Mouse (Mus musculus) CD4-positive, CD25-positive, alpha-beta regulatory T cell (primary cell): Measurements from ENCODE around the gene Thy1. TPM values are rescaled to one million over a fixed set of nuclear protein-coding genes. Genes with fewer than 3 reads are reported as not detected.

Experiments used
- polyA plus RNA-seq: library from polyadenylated mRNA; unstranded; fragments of 100-300 nt; shearing (Covaris generic); gene quantifications from one replicate; pipeline ENCODE4 v1.2.1, GENCODE M21; 2017

Gene Thy1
- polyA plus RNA-seq = 116 TPM

DNA sequence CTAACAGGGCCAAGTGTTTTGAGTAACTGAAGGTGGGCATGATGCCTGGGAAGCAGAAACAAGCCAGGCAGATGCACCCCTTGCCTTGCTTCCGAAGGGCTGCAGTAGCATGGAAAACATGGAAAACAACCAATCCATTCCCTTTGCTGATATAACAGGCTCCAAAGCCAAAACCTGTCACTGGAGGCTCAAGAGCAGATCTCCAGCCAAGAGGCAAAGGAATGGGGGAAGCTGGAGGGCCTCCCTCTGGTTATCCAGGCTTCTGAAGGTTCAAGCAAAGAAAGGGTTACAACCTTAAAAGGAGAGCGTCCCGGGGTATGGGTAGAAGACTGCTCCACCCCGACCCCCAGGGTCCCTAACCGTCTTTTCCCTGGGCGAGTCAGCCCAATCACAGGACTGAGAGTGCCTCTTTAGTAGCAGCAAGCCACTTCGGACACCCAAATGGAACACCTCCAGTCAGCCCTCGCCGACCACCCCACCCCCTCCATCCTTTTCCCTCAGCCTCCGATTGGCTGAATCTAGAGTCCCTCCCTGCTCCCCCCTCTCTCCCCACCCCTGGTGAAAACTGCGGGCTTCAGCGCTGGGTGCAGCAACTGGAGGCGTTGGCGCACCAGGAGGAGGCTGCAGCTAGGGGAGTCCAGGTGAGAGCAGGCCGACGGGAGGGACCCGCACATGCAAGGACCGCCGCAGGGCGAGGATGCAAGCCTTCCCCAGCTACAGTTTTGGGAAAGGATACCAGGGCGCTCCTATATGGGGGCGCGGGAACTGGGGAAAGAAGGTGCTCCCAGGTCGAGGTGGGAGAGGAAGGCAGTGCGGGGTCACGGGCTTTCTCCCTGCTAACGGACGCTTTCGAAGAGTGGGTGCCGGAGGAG, at the start of gene Thy1:
Thy1 (plus strand) TSS at position 549 of the 872 bp plus-strand sequence.

DNA sequence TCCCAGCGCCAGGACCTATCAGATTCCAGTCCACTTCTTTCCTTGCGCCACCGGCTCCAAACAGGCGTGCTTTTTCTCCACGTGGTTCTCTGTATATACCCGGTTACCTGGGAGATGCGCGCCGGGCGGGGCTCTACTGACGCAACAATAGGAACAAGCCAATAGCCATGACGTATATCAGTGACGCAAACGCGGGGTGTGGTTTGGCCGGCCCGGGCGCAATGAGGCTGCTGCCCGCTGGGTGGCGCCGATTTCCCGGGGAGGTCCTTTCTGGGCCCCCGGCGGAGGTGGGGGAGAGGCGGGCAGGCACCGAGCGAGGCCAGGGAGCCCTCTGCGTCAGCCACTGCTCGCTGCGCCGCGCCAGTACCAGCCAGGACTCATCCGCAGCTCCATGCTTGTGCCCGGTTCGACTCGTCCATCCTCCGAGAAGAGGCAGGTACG, 23.6 kb downstream of the Thy1 start, which contains the start of gene Usp2:
Usp2 (plus strand) TSS at position 237 of the 441 bp plus-strand sequence.

Other genes starting within 250 kb of the Thy1 start
- gene Usp2, start 23.6 kb downstream of the Thy1 start, polyA plus RNA-seq = 5.4 TPM
- not detected for gene Mfrp, start 58.3 kb downstream of the Thy1 start, polyA plus RNA-seq
- not detected for gene C1qtnf5, start 63.9 kb downstream of the Thy1 start, polyA plus RNA-seq
- 0.08 TPM for gene Gm49380, start 70.1 kb downstream of the Thy1 start, polyA plus RNA-seq
- gene Rnf26, start 70.1 kb downstream of the Thy1 start, polyA plus RNA-seq = 30.0 TPM
- gene Mcam, start 91.1 kb downstream of the Thy1 start, polyA plus RNA-seq = 0.35 TPM
- 47.6 TPM for gene Cbl, start 190.7 kb downstream of the Thy1 start, polyA plus RNA-seq
- not detected for gene Ccdc153, start 197.3 kb downstream of the Thy1 start, polyA plus RNA-seq
- not detected for gene Pdzd3, start 208.1 kb downstream of the Thy1 start, polyA plus RNA-seq
- gene Nlrx1, start 225.2 kb downstream of the Thy1 start, polyA plus RNA-seq = 11.3 TPM
- gene Abcg4, start 245.2 kb downstream of the Thy1 start, polyA plus RNA-seq = not detected